Mouse (Mus musculus) myocyte (in vitro differentiated cells): ENCODE measurements around the gene Stn1.

ENCODE experiments used
- CEBPB ChIP-seq: IDR thresholded peaks from 2 replicates; pipeline ENCODE4 v1.6.1; 2011; ENCODE audit warnings: mild to moderate bottlenecking, moderate library complexity; ENCODE audit not compliant: poor library complexity, insufficient read depth, severe bottlenecking
- E2F4 ChIP-seq: IDR thresholded peaks from one replicate; pipeline ENCODE4 v1.6.1; 2011; ENCODE audit warnings: mild to moderate bottlenecking, control low read depth, moderate library complexity; ENCODE audit not compliant: insufficient read depth
- MAX ChIP-seq: IDR thresholded peaks from one replicate; pipeline ENCODE4 v1.6.1; 2011; ENCODE audit warnings: low read depth, mild to moderate bottlenecking, control low read depth
- MYOD1 ChIP-seq, 3 experiments: IDR thresholded peaks; one replicate each; pipeline ENCODE4 v1.6.1; 2011; ENCODE audit warnings: control low read depth in 2 of 3, low read depth in 2 of 3, mild to moderate bottlenecking in 2 of 3, moderate library complexity in 1 of 3; ENCODE audit not compliant: insufficient read length in 2 of 3, control insufficient read depth in 1 of 3
- MYOG ChIP-seq, 3 experiments: IDR thresholded peaks; one replicate each; pipeline ENCODE4 v1.6.1; 2011; ENCODE audit warnings: control low read depth in 2 of 3, low read depth in 2 of 3, mild to moderate bottlenecking in 2 of 3; ENCODE audit not compliant: insufficient read length in 2 of 3, control insufficient read depth in 1 of 3, insufficient read depth in 1 of 3
- POLR2A ChIP-seq: IDR thresholded peaks from one replicate; pipeline ENCODE4 v1.6.1; 2011; ENCODE audit warnings: low read depth, mild to moderate bottlenecking, control low read depth, moderate library complexity; ENCODE audit not compliant: insufficient read length
- POLR2AphosphoS2 ChIP-seq: IDR thresholded peaks from one replicate; pipeline ENCODE4 v1.6.1; 2011; ENCODE audit warnings: low read depth, control low read depth; ENCODE audit not compliant: insufficient read length
- REST ChIP-seq: IDR thresholded peaks from one replicate; pipeline ENCODE4 v1.6.1; 2011; ENCODE audit warnings: mild to moderate bottlenecking, control low read depth, moderate library complexity; ENCODE audit not compliant: insufficient read depth, insufficient read length
- SRF ChIP-seq: IDR thresholded peaks from one replicate; pipeline ENCODE4 v1.6.1; 2011; ENCODE audit warnings: low read depth; ENCODE audit not compliant: control insufficient read depth, insufficient read length
- TCF12 ChIP-seq: IDR thresholded peaks from one replicate; pipeline ENCODE4 v1.6.1; 2011; ENCODE audit warnings: mild to moderate bottlenecking, control low read depth; ENCODE audit not compliant: poor library complexity, insufficient read depth, severe bottlenecking
- TCF3 ChIP-seq: IDR thresholded peaks from one replicate; pipeline ENCODE4 v1.6.1; 2011; ENCODE audit warnings: low read depth, control low read depth; ENCODE audit not compliant: insufficient read length
- USF1 ChIP-seq: IDR thresholded peaks from one replicate; pipeline ENCODE4 v1.6.1; 2011; ENCODE audit warnings: low read depth, mild to moderate bottlenecking, control low read depth, moderate library complexity

DNA sequence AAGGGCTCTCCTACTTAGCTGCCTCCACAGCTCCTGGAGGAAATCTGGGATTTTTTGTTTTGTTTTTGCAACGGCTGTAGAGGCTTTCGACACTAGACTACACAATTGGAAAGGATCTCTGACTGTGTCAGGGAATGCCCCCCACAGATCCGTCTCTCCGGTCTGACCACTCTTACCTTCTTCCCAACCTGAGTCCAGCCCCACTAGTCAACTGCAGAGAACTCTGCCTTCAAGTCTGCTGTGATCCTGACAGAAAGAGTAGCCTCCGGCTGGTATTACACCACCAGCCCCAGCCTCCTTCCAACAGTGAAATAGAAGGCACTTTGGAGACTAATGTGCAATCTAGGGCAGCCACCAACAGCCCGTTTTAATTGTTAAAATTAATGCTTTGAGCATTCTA lies 74.6 kb downstream of the Stn1 start:
- TF ChIP-seq MYOD1 (IDR thresholded peaks at IDR 0.05; ENCODE audit: control insufficient read depth in 1 of 3, insufficient read length in 2 of 3, low read depth in 2 of 3): no peak
- no peak for TF ChIP-seq USF1
- TF ChIP-seq POLR2A: no peak
- no peak for TF ChIP-seq TCF12
- no peak for TF ChIP-seq MAX
- TF ChIP-seq MYOG (IDR thresholded peaks at IDR 0.05; ENCODE audit: control insufficient read depth in 1 of 3, insufficient read depth in 1 of 3, insufficient read length in 2 of 3, low read depth in 2 of 3): no peak
- TF ChIP-seq POLR2AphosphoS2: no peak
- TF ChIP-seq E2F4: no peak
- TF ChIP-seq CEBPB: no peak
- TF ChIP-seq REST: no peak
- no peak for TF ChIP-seq SRF
- TF ChIP-seq TCF3: no peak
